Mouse (Mus musculus): Measurements from ENCODE around the gene Cplx1.

The Cplx1 gene

GRCm38 (mm10) chr5:108549489-108550206 lies at the start of gene Cplx1:
Cplx1 (minus strand) TSS chr5:108550024.
- DNase-seq (ENCODE audit: low spot score) = peak; percentile 84

GRCm38 (mm10) chr5:108581361-108581891 lies 31.6 kb upstream of the Cplx1 start:
- no peak for DNase-seq (ENCODE audit: low spot score)

GRCm38 (mm10) chr5:108573054-108573453 lies 23.2 kb upstream of the Cplx1 start:
- DNase-seq (ENCODE audit: low spot score) = no peak

- no peak for DNase-seq (ENCODE audit: low spot score)
These were observed 21.2 kb upstream of the Cplx1 start for GRCm38 (mm10) chr5:108570991-108571390.

- DNase-seq (ENCODE audit: low spot score) = no peak
These were observed 17.3 kb upstream of the Cplx1 start for GRCm38 (mm10) chr5:108567104-108567503.

- DNase-seq (ENCODE audit: low spot score) = no peak
These were observed 16.7 kb upstream of the Cplx1 start for GRCm38 (mm10) chr5:108566523-108566922.

GRCm38 (mm10) chr5:108565381-108565780 lies 15.6 kb upstream of the Cplx1 start:
- DNase-seq (ENCODE audit: low spot score) = no peak

GRCm38 (mm10) chr5:108564346-108564745 lies 14.5 kb upstream of the Cplx1 start:
- DNase-seq (ENCODE audit: low spot score) = no peak

GRCm38 (mm10) chr5:108562483-108562882 lies 12.7 kb upstream of the Cplx1 start:
- no peak for DNase-seq (ENCODE audit: low spot score)

GRCm38 (mm10) chr5:108556986-108557385 lies 7.2 kb upstream of the Cplx1 start:
- no peak for DNase-seq (ENCODE audit: low spot score)

GRCm38 (mm10) chr5:108554041-108554440 lies 4.2 kb upstream of the Cplx1 start:
- DNase-seq (ENCODE audit: low spot score) = no peak

GRCm38 (mm10) chr5:108550207-108550594 lies 377 bp upstream of the Cplx1 start:
- peak; percentile 43 for DNase-seq (ENCODE audit: low spot score)

- no peak for DNase-seq (ENCODE audit: low spot score)
These were observed 711 bp downstream of the Cplx1 start for GRCm38 (mm10) chr5:108549137-108549488.

GRCm38 (mm10) chr5:108547636-108548035 lies 2.2 kb downstream of the Cplx1 start:
- DNase-seq (ENCODE audit: low spot score) = no peak

GRCm38 (mm10) chr5:108543516-108544291 lies 6.1 kb downstream of the Cplx1 start:
- no peak for DNase-seq (ENCODE audit: low spot score)

GRCm38 (mm10) chr5:108534188-108534587 lies 15.6 kb downstream of the Cplx1 start:
- DNase-seq (ENCODE audit: low spot score) = no peak

GRCm38 (mm10) chr5:108522597-108522996 lies 27.2 kb downstream of the Cplx1 start:
- DNase-seq (ENCODE audit: low spot score) = no peak

GRCm38 (mm10) chr5:108521896-108522295 lies 27.9 kb downstream of the Cplx1 start:
- no peak for DNase-seq (ENCODE audit: low spot score)

- DNase-seq (ENCODE audit: low spot score) = no peak
These were observed 28.8 kb downstream of the Cplx1 start for GRCm38 (mm10) chr5:108521016-108521415.

GRCm38 (mm10) chr5:108520153-108520552 lies 29.7 kb downstream of the Cplx1 start:
- no peak for DNase-seq (ENCODE audit: low spot score)

GRCm38 (mm10) chr5:108518951-108519350 lies 30.9 kb downstream of the Cplx1 start:
- DNase-seq (ENCODE audit: low spot score) = no peak

- no peak for DNase-seq (ENCODE audit: low spot score)
These were observed 31.5 kb downstream of the Cplx1 start for GRCm38 (mm10) chr5:108518106-108518885.

Measured in testis, postnatal 10 days (tissue).